8 mouse cellular contexts compared by ENCODE assay signal in the genomic region with DNA sequence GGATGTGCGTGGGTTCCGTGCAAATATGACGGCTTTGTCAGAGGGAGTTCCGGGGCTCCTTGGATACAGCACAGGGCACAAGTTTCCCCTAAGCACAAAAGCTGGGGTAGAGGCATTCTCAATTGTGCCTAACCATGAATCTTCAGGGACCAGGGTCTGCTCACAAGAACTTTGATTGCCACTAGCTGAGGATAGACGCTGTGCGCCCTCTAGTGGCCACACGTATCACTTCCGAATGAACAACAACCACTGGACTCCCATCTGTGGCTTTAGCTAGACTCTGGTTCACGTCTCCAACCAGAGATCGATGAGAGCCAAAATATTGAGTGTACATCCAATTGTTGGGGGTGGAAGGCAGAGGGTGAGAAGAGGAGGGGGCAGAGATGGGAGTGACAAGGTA. TPM values are rescaled to one million over a fixed set of nuclear protein-coding genes. Genes with fewer than 3 reads are reported as not detected.
DNase-seq lines count a peak whose midpoint lies in the region; ATAC-seq lines count a peak whose summit lies in the region.

No protein-coding gene starts in this region.

- no peak overlapping the region for H3K9ac ChIP-seq in forebrain, embryonic 16.5 days (replicated peaks; ENCODE audit: low read depth, low read length)
- no peak overlapping the region for H3K9ac ChIP-seq in liver, embryonic 13.5 days

- peak; percentile 52; the same call in 1 of the 2 replicates for ATAC-seq in forebrain, embryonic 16.5 days
- ATAC-seq in inflammation-experienced regulatory T-cells, adult 6 months: peak; percentile 50
- no peak for ATAC-seq in liver, embryonic 13.5 days (ENCODE audit: low read depth)

- peak; percentile 38 to 62 for DNase-seq in urinary bladder, adult 18-20 months (ENCODE audit: low spot score in 2 of 2)
- DNase-seq in urinary bladder, postnatal 10 days (ENCODE audit: low spot score): no peak
- peak; percentile 76 for DNase-seq in c-Kit-negative CD71-positive TER-119-positive erythroid progenitor cells, embryonic 14.5 days (ENCODE audit: low read depth, low spot score)
- peak; percentile 64 for DNase-seq in liver, embryonic 13.5 days
- DNase-seq in ovary, postnatal 36 days (ENCODE audit: low spot score): peak; percentile 77
- peak; percentile 74 for DNase-seq in thymus, postnatal 14 days

- no peaks in the 10 kb centered on the region for H3K9me3 ChIP-seq in forebrain, embryonic 16.5 days (ENCODE audit: control insufficient read depth, low read length)
- H3K9me3 ChIP-seq in liver, embryonic 13.5 days (replicated peaks): no peaks in the 10 kb centered on the region

- no peak overlapping the region for H3K4me2 ChIP-seq in forebrain, embryonic 16.5 days (ENCODE audit: low read length)
- no peak overlapping the region for H3K4me2 ChIP-seq in liver, embryonic 13.5 days

- H3K27ac ChIP-seq in forebrain, embryonic 16.5 days (ENCODE audit: low read length): no peak overlapping the region
- no peak overlapping the region for H3K27ac ChIP-seq in liver, embryonic 13.5 days

- H3K4me1 ChIP-seq in forebrain, embryonic 16.5 days (replicated peaks; ENCODE audit: control insufficient read depth, insufficient read depth, low read length): no peaks in the 10 kb centered on the region
- no peaks in the 10 kb centered on the region for H3K4me1 ChIP-seq in liver, embryonic 13.5 days (replicated peaks)

- no peak overlapping the region for H3K4me3 ChIP-seq in forebrain, embryonic 16.5 days (replicated peaks; ENCODE audit: low read length)
- no peak overlapping the region for H3K4me3 ChIP-seq in liver, embryonic 13.5 days (replicated peaks)

- H3K27me3 ChIP-seq in forebrain, embryonic 16.5 days (replicated peaks; ENCODE audit: control insufficient read depth, insufficient read depth, low read length): no peaks in the 10 kb centered on the region
- 0 out of 2 replicates have a peak, but pooled peaks cover 4% of the 10 kb centered on the region for H3K27me3 ChIP-seq in liver, embryonic 13.5 days

- 31% methylated on average over 10 of the region's 10 CpGs for WGBS in forebrain, embryonic 16.5 days
- 28% methylated on average over 10 of the region's 10 CpGs for WGBS in liver, embryonic 13.5 days (ENCODE audit: insufficient replicate concordance)

- H3K36me3 ChIP-seq in forebrain, embryonic 16.5 days (ENCODE audit: control insufficient read depth, insufficient read depth): no peaks in the 10 kb centered on the region
- H3K36me3 ChIP-seq in liver, embryonic 13.5 days: no peaks in the 10 kb centered on the region

RNA-seq across cellular contexts. Expression of a gene that starts 18.1 kb away (rescaled TPM):
- polyA plus RNA-seq in forebrain, embryonic 16.5 days (2015; fragmentation: Nextera tagmentation; extraction: Ambion mirVana): 44.1 and 47.5 TPM in 2 replicates
- 1 to 10 TPM; 2.5 to 4.4 (median 2.6) TPM for polyA plus RNA-seq in inflammation-experienced regulatory T-cells, adult 6 months (2017; shearing (Covaris generic))
- 32.2 and 37.5 TPM in 2 replicates for polyA plus RNA-seq in liver, embryonic 13.5 days (2015; fragmentation: Nextera tagmentation; extraction: Ambion mirVana)

RNA-seq across cellular contexts. Expression of a gene that starts 19.1 kb away (rescaled TPM):
- polyA plus RNA-seq in forebrain, embryonic 16.5 days (2015; fragmentation: Nextera tagmentation; extraction: Ambion mirVana): 0.50 and 0.72 TPM in 2 replicates
- not detected for polyA plus RNA-seq in inflammation-experienced regulatory T-cells, adult 6 months (2017; shearing (Covaris generic))
- 0.88 and 1.1 TPM in 2 replicates for polyA plus RNA-seq in liver, embryonic 13.5 days (2015; fragmentation: Nextera tagmentation; extraction: Ambion mirVana)

RNA-seq across cellular contexts. Expression of a gene that starts 23.9 kb away (rescaled TPM):
- polyA plus RNA-seq in forebrain, embryonic 16.5 days (2015; fragmentation: Nextera tagmentation; extraction: Ambion mirVana): 68.4 and 69.9 TPM in 2 replicates
- 10 to 100 TPM; 35.0 to 37.5 (median 36.2) TPM for polyA plus RNA-seq in inflammation-experienced regulatory T-cells, adult 6 months (2017; shearing (Covaris generic))
- polyA plus RNA-seq in liver, embryonic 13.5 days (2015; fragmentation: Nextera tagmentation; extraction: Ambion mirVana): 14.5 and 18.1 TPM in 2 replicates
